Mouse (Mus musculus): ENCODE results near the gene Hist1h2ae. TPM values are rescaled to one million over a fixed set of nuclear protein-coding genes. Genes with fewer than 3 reads are reported as not detected.
"Not testable (repeated sequence)": the region's sequence is repeated elsewhere in the genome, so short reads cannot be mapped to it uniquely, and the experiment has no call there.

The Hist1h2ae gene
- total RNA-seq (2014; fragmentation: Nextera tagmentation) (5.7 and 12.6 TPM in 2 replicates), total RNA-seq (2017) (237 and 359 TPM in 2 replicates)

DNA sequence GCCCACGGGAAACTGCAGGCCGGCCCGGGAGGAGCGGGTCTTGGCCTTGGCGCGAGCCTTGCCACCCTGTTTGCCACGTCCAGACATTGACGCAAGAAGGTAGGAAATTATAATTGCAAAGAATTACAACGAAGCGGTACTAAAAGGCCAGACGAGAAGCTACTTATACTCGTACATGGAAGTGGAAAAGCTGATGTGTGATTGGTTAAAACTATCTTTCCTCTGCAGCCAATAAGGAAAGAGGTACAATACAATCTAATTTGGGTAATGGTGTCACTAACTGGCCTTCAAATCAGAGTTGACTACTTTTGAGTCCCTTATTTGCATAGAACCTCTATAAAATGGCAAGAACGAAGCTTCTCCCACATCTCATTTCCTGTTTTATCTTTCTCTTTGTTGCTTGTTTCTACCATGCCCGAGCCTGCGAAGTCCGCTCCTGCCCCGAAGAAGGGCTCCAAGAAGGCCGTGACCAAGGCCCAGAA lies at the start of gene Hist1h2ae, which contains the start of gene Hist1h2bg:
Hist1h2ae (minus strand) TSS at position 199 of the 482 bp plus-strand sequence.
Hist1h2bg (plus strand) TSS at position 375 of the 482 bp plus-strand sequence.
- peak; percentile 78 for ATAC-seq (replicated peaks; ENCODE audit: low FRiP score, low TSS enrichment, poor library complexity, severe bottlenecking)

GRCm38 (mm10) chr13:23620056-23620732 lies 49.2 kb upstream of the Hist1h2ae start:
- no peak for ATAC-seq (replicated peaks; ENCODE audit: low FRiP score, low TSS enrichment, poor library complexity, severe bottlenecking)

GRCm38 (mm10) chr13:23611638-23612037 lies 40.6 kb upstream of the Hist1h2ae start:
- no peak for ATAC-seq (replicated peaks; ENCODE audit: low FRiP score, low TSS enrichment, poor library complexity, severe bottlenecking)

- no peak for ATAC-seq (replicated peaks; ENCODE audit: low FRiP score, low TSS enrichment, poor library complexity, severe bottlenecking)
These were observed 39.4 kb upstream of the Hist1h2ae start for GRCm38 (mm10) chr13:23610393-23610792.

- no peak for ATAC-seq (replicated peaks; ENCODE audit: low FRiP score, low TSS enrichment, poor library complexity, severe bottlenecking)
These were observed 38.8 kb upstream of the Hist1h2ae start for GRCm38 (mm10) chr13:23609844-23610243.

DNA sequence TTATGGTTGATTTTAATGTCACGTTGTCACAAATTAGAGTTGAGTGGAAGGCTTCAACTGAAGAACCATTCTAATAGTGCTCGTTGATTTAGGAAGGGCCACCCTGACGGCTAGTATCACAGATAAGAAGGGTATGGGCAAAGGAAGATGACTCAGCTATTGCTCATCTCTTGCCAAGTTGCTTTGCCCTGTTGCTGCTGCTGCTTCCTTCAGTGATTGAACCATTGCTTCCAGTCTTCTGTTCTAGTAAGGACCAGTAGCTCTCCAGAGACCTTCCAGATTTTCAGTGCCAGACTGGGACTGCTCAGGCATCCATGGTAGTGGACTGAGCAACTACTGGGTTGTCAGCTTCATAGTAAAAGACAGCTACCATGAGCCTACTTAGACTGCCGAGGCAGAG lies 38.2 kb upstream of the Hist1h2ae start:
- ATAC-seq (replicated peaks; ENCODE audit: low FRiP score, low TSS enrichment, poor library complexity, severe bottlenecking): peak; percentile 93

- ATAC-seq (replicated peaks; ENCODE audit: low FRiP score, low TSS enrichment, poor library complexity, severe bottlenecking): no peak
These were observed 34.0 kb upstream of the Hist1h2ae start for GRCm38 (mm10) chr13:23605052-23605451.

DNA sequence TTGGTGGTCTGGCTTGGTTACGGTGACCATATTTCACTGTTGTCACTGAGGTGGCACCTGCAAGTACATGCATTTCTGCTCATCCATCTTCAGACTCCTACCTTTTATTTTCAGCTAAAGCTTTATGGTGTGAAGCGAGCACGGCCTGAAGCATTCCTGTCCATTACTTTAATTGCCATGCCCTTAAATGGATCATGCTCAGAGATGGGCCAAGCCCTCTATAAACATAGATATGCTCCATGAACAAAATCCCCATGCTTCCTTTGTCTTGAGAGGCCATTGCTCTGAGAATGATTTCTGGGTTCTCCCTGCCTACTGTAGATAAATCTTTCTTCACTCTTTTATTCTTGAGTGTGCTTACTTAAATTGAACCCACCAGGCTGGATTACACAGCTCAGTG lies 33.4 kb upstream of the Hist1h2ae start:
- no peak for ATAC-seq (replicated peaks; ENCODE audit: low FRiP score, low TSS enrichment, poor library complexity, severe bottlenecking)

DNA sequence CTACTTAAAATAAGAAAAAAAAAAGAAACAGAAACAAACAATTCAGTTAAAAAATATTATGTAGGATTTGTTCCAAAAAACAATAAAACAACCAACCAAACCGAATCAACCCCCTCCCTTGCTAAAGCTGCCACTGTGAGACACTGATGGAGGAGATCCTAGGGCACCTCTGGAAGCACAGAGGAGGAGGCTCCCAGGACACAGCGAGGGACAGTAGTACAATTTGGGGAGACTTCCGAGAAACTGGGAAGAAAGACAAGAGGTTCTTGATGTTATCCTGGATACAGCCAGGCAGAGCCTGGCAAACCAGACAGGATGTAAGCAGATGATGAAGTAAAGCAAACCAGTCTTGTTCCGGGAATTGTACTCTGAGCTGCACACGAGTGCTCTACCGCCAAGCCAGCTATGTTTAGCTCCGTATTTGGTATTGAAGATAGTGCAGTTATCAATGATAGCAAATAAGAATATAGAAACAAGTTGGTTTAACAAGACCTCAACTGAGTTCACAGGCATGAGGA lies 32.2 kb upstream of the Hist1h2ae start:
- ATAC-seq (replicated peaks; ENCODE audit: low FRiP score, low TSS enrichment, poor library complexity, severe bottlenecking): no peak

- peak; percentile 56 for ATAC-seq (replicated peaks; ENCODE audit: low FRiP score, low TSS enrichment, poor library complexity, severe bottlenecking)
These were observed 26.9 kb upstream of the Hist1h2ae start for GRCm38 (mm10) chr13:23597957-23598356.

DNA sequence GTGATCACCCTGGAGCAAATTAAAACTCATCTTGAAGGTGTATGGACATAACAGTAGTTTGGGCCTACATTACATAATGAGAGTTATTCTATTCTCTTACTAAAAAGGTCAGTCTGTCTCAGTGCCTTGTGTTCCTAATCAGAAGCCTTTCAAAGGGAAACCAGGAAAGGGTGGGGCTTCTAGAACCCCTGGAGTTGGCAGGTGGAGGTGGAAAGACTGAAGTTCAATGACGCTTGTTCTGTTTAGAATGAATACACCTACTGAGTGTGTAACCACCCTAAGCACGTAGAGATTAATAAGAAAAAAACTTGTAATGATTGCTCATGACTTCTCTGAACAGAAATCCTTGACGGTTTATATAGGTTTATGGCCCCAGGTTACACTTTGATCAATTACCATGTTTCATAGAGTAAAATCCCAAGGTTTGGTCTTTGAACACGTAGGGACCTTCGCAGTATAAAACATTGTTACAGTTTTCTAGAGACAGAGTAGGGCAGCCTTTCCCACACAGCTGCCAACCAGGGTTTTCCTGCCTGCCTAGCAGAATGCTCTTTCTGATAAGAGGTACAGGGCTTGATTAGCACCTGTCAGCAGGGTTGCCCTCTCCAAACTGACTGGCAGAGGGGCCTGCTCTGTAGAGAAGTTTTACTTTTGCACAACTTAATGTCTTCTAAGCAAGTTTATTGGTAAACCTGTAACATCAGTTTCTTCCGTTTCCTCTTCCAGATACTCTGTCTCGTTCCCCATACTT lies 24.8 kb upstream of the Hist1h2ae start:
- ATAC-seq (replicated peaks; ENCODE audit: low FRiP score, low TSS enrichment, poor library complexity, severe bottlenecking): peak; percentile 97

DNA sequence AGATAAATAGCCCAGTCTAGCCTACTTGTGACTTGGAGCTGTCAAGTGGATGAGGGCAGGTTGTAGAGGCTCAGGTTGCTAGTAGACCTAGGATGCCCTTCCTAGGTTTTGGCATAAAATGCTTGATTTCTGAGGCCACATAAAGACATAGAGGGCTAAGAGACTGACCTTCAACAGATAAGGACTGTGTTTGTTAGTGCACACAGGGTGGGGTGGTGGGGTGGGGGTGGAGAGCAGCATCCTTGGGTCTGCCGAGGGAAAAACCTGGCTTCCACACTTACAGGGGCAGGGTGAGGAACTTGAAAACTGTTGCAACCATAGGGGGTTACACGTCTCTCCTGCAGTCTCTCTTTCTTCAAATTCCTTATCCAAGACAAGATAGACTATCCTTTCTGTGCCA lies 24.2 kb upstream of the Hist1h2ae start:
- ATAC-seq (replicated peaks; ENCODE audit: low FRiP score, low TSS enrichment, poor library complexity, severe bottlenecking): no peak

DNA sequence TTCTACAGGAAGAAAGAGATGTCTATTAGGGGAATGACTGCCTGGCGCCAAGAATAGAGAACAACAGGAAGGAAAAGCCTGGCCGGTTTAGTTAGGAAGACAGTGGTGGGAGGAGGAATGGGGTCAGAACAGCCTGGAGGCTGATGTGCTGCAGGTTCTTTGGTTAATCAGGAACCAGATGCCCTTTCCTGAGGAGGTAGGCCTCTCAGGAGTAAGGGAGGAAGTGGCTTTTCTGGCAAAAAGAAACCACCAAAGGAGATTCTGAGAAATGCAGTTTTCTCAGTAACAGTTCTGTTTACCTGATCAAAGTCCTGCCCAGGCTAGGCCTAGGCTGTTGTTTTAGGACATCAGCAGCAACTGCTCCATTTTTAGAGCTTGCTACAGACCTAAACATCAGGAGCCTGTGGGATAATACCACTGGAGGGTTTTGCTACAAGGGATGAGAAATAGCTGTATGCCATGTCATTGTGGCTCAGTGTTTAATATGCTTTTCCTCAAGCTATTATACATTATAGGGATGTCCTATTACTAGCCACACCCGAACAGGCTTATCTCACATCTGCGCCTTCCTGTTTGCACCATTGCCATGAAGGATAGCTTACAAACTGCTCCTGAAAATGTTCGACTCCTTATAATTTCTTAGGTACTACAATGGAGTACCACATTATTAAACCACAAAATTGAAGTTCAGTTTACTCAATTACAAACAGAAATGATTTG lies 22.2 kb upstream of the Hist1h2ae start:
- ATAC-seq (replicated peaks; ENCODE audit: low FRiP score, low TSS enrichment, poor library complexity, severe bottlenecking): no peak

DNA sequence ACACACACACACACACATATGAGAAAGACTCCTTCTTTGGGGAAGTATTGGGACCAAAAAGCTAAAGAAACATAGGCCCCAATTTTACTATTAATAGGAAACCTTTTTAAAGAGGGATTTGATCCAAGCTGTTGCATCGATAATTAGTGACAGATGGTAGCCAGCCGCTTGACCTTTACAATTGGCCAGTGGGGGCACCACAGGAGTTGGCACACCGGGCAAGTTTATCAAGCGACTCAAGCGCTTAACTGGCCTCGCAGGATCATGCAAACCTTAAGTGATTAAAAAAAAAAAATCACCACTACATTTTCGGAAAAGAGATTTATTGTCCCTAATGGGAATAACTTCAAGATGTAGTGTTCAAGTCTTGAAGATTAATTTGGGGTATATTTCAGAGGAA lies 21.6 kb upstream of the Hist1h2ae start:
- no peak for ATAC-seq (replicated peaks; ENCODE audit: low FRiP score, low TSS enrichment, poor library complexity, severe bottlenecking)

DNA sequence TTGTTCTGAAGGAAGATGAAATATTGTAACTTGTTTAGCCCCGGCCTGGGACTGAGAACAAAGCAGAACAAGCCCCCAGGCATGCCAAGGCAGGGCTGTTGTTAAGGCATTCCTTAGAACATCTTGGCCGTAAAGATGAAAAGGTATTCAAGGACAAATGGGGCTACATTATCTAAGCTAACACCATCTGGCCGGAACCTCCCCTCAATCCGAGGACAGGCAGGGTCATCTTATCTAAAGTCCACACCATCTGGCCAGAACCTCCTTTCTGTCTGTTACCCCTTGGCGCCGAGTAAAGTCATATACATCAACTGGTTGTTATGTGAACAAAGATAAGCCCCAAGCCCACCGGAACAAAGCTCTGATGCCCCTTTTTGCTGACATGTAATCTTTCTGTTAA lies 20.9 kb upstream of the Hist1h2ae start:
- ATAC-seq (replicated peaks; ENCODE audit: low FRiP score, low TSS enrichment, poor library complexity, severe bottlenecking): not testable (repeated sequence)

DNA sequence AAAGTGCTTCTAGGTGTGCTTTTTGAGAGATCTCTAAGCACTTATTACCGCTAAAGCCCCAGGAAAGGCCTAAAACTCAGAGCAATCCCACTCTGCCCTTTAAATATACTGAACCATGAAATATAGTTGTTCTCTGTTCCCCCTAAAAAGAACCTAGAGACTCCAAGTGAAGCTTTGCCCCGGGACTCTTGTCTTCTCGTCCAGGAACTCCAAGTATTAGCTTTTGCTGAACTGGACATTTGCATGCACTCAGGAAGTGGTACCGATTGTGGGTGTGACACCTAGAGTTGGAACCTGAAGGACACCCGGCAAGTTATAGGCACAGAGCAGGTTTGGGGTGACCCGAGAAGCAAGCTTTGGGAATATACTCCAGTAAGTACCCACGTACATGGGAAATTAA lies 20.2 kb upstream of the Hist1h2ae start:
- ATAC-seq (replicated peaks; ENCODE audit: low FRiP score, low TSS enrichment, poor library complexity, severe bottlenecking): no peak

DNA sequence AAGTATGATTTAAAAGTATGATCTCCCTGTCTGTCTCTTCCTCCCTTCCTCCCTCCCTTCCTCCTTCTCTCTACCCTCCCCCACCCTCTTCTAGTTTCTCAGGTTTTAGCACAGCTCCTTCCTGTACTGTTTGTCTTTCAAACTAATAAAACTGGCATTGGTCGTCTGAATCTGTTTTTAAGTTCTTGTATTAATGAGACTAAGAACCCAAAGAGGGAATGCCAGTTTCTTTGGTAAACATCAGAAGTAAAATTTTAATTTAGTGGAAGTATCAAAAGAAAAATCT lies 15.9 kb upstream of the Hist1h2ae start:
- no peak for ATAC-seq (replicated peaks; ENCODE audit: low FRiP score, low TSS enrichment, poor library complexity, severe bottlenecking)

- no peak for ATAC-seq (replicated peaks; ENCODE audit: low FRiP score, low TSS enrichment, poor library complexity, severe bottlenecking)
These were observed 15.3 kb upstream of the Hist1h2ae start for GRCm38 (mm10) chr13:23586099-23586939.

GRCm38 (mm10) chr13:23585442-23586098 lies 14.6 kb upstream of the Hist1h2ae start:
- ATAC-seq (replicated peaks; ENCODE audit: low FRiP score, low TSS enrichment, poor library complexity, severe bottlenecking): peak; percentile 70

Data from megakaryocyte-erythroid progenitor cell, adult 5-6 weeks (primary cell).